Mouse (Mus musculus) CH12.LX (cell line): ENCODE measurements around the gene Hip1r.

Experiments
- CHD1 ChIP-seq: IDR thresholded peaks from 2 replicates; pipeline ENCODE4 v1.6.1; 2012; ENCODE audit warnings: low read depth, low read length, improper control_type of control experiment, inconsistent platforms
- CTCF ChIP-seq, 2 experiments: IDR thresholded peaks in 1 of 2; conservative IDR thresholded peaks in 1 of 2; 2 replicates each; pipeline ENCODE4 v1.5.1; 2011 to 2012; ENCODE audit warnings: low read depth in 2 of 2, low read length in 2 of 2, improper control_type of control experiment in 1 of 2, inconsistent platforms in 1 of 2, mild to moderate bottlenecking in 1 of 2, moderate library complexity in 1 of 2
- MAX ChIP-seq: IDR thresholded peaks from 2 replicates; pipeline ENCODE4 v1.6.1; 2011; ENCODE audit warnings: low read length, improper control_type of control experiment
- PAX5 ChIP-seq: IDR thresholded peaks from 2 replicates; pipeline ENCODE4 v1.6.1; 2012; ENCODE audit warnings: low read length, inconsistent platforms, mixed read lengths
- SIN3A ChIP-seq: IDR thresholded peaks from 2 replicates; pipeline ENCODE4 v1.6.1; 2012; ENCODE audit warnings: low read length, improper control_type of control experiment, inconsistent platforms
- ZKSCAN1 ChIP-seq: IDR thresholded peaks from 2 replicates; pipeline ENCODE4 v1.6.1; 2012; ENCODE audit warnings: low read depth, inconsistent platforms, low read length, improper control_type of control experiment, borderline replicate concordance

DNA sequence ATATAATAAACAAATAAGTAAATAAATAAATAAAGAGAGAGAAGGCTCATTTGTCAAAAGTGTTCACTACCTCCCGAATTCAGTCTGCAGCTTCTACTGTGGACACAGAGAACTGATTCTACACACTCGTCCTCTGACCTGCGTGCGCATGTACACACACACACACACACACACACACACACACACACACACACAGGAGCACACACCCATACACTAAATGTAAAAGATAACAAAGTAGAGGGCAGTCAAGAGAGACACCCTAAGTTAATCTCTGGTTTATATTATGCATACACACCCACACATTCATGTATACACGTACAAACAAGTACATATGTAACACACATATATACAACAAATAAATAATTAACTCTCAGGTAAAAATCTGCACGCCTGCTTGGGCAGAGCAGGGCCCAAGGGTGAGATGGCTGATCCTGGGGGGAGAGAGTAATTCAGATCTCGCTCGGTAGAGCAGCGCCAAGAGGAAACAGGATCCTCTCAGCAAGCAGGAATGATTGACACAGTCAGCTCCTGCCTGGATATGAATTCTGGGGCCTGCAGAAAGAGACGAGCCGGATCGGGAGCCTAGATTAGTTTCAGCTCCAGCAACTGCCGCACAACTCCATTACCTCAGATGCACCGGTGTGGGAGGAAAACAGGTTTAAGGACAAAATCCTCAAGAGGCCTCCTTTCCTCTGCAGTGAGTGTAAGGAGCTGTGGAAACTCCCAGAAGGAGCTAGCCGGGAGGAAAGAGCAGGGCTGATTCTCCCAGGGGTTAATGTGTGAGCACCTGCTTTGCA is 76.0 kb downstream of the Hip1r start:
- TF ChIP-seq CHD1, result no peak
- TF ChIP-seq MAX, result no peak
- no peak for TF ChIP-seq CTCF (conservative IDR thresholded peaks at IDR 0.05 in 1 of 2, IDR thresholded peaks at IDR 0.05 in 1 of 2; ENCODE audit: low read depth in 2 of 2, low read length in 2 of 2)
- no peak for TF ChIP-seq PAX5
- TF ChIP-seq SIN3A, result no peak
- TF ChIP-seq ZKSCAN1, result no peak
